13 mouse cellular contexts compared by ENCODE assay signal in genomic region chr6:125726408-125726807, GRCm38 (mm10). TPM values are rescaled to one million over a fixed set of nuclear protein-coding genes. Genes with fewer than 3 reads are reported as not detected.
DNase-seq lines count a peak whose midpoint lies in the region; ATAC-seq and TF ChIP-seq lines count a peak whose summit lies in the region.
"Had no signal": no experiment of that assay in that cellular context is flagged by ENCODE, and none has a peak within 500 bp of the region (broad histone marks: within the 10 kb centered on the region; RNA-seq: fewer than 3 reads in every experiment).

No protein-coding gene starts in this region.

- H3K4me1 ChIP-seq in heart, adult 2 months (ENCODE audit: control insufficient read depth, insufficient read depth, low read length): no peaks in the 10 kb centered on the region
- no peaks in the 10 kb centered on the region for H3K4me1 ChIP-seq in heart, embryonic 11.5 days (ENCODE audit: control insufficient read depth, insufficient read depth, low read length)
- no peaks in the 10 kb centered on the region for H3K4me1 ChIP-seq in lung, embryonic 14.5 days (ENCODE audit: insufficient read depth)
- H3K4me1 ChIP-seq in lung, adult 2 months (ENCODE audit: control insufficient read depth, insufficient read depth, low read length): no peaks in the 10 kb centered on the region
- H3K4me1 ChIP-seq in ES-E14 (ENCODE audit: control insufficient read depth in 2 of 2, insufficient read depth in 2 of 2, low read length in 2 of 2, poor library complexity in 1 of 2): no peaks in the 10 kb centered on the region

- intact Hi-C loops in heart, adult 2 months (cut with DNase I): no loop called here
- intact Hi-C loops in left cerebral cortex, postnatal 14 days (cut with DNase I): no loop called here

- H3K4me2 ChIP-seq in heart, embryonic 11.5 days: no peak overlapping the region
- no peak overlapping the region for H3K4me2 ChIP-seq in lung, embryonic 14.5 days
- H3K4me2 ChIP-seq: limb, embryonic 12.5 days had no signal

- no peaks in the 10 kb centered on the region for H3K79me2 ChIP-seq in heart, adult 2 months (replicated peaks; ENCODE audit: control insufficient read depth, insufficient read depth, low read length)

- no peak for TF ChIP-seq POLR2A in heart, adult 2 months (IDR thresholded peaks at IDR 0.05; ENCODE audit: insufficient read depth, low read depth, low read length)
- TF ChIP-seq POLR2A in lung, adult 2 months (IDR thresholded peaks at IDR 0.05; ENCODE audit: borderline replicate concordance, extremely low read depth, low read depth, low read length): no peak

- in situ Hi-C loops in ES-E14 (cut with MboI; ENCODE audit: low sequenced_read_pairs in 2 of 2, unreplicated experiment in 2 of 2): no loop called here

- H3K27ac ChIP-seq in heart, adult 2 months: no peak overlapping the region
- H3K27ac ChIP-seq in heart, embryonic 11.5 days (ENCODE audit: low read depth, low read length): no peak overlapping the region
- no peak overlapping the region for H3K27ac ChIP-seq in lung, embryonic 14.5 days (ENCODE audit: low read depth)
- H3K27ac ChIP-seq in ES-E14 (ENCODE audit: insufficient read depth, low read depth, low read length, poor library complexity, severe bottlenecking): no peak overlapping the region
- H3K27ac ChIP-seq: limb, embryonic 12.5 days had no signal

- H3K9me3 ChIP-seq in heart, embryonic 11.5 days (replicated peaks; ENCODE audit: control insufficient read depth, low read length): no peaks in the 10 kb centered on the region
- H3K9me3 ChIP-seq in lung, embryonic 14.5 days (ENCODE audit: low read depth, low read length): no peaks in the 10 kb centered on the region
- H3K9me3 ChIP-seq in ES-E14 (ENCODE audit: control insufficient read depth, insufficient read depth, low read depth, low read length): no peaks in the 10 kb centered on the region

- no peak overlapping the region for H3K9ac ChIP-seq in heart, adult 2 months (ENCODE audit: low read depth, low read length)
- H3K9ac ChIP-seq in heart, embryonic 11.5 days (ENCODE audit: low read depth, low read length): no peak overlapping the region
- no peak overlapping the region for H3K9ac ChIP-seq in lung, embryonic 14.5 days
- H3K9ac ChIP-seq in ES-E14 (ENCODE audit: insufficient read depth, low read depth, low read length, poor library complexity, severe bottlenecking): no peak overlapping the region
- H3K9ac ChIP-seq: limb, embryonic 12.5 days had no signal

- no peak overlapping the region for H3K4me3 ChIP-seq in heart, adult 2 months
- no peak overlapping the region for H3K4me3 ChIP-seq in heart, embryonic 11.5 days (ENCODE audit: low read depth, low read length)
- H3K4me3 ChIP-seq in lung, embryonic 14.5 days (ENCODE audit: low read depth, low read length): no peak overlapping the region
- no peak overlapping the region for H3K4me3 ChIP-seq in lung, adult 2 months (replicated peaks; ENCODE audit: extremely low read depth, low read depth, low read length)
- no peak overlapping the region for H3K4me3 ChIP-seq in ES-E14 (ENCODE audit: insufficient read depth in 1 of 2, low read depth in 1 of 2, low read length in 2 of 2, poor library complexity in 1 of 2, severe bottlenecking in 1 of 2)
- H3K4me3 ChIP-seq: limb, embryonic 12.5 days; myocyte had no signal

- 75% methylated on average over 2 of the region's 2 CpGs for WGBS in heart, adult 2 months
- 70% methylated on average over 2 of the region's 2 CpGs for WGBS in heart, embryonic 11.5 days (ENCODE audit: insufficient replicate concordance)
- WGBS in lung, embryonic 14.5 days: 76% methylated on average over 2 of the region's 2 CpGs
- 77% methylated on average over 2 of the region's 2 CpGs for whole genome bisulfite sequencing in lung, adult 2 months

- TF ChIP-seq CTCF in heart, adult 2 months (IDR thresholded peaks at IDR 0.05): peak; percentile 36; the same call in 1 of the 2 replicates
- TF ChIP-seq CTCF in lung, embryonic 14.5 days (IDR thresholded peaks at IDR 0.05; ENCODE audit: low read depth): peak; percentile 52; the same call in 1 of the 2 replicates
- TF ChIP-seq CTCF in lung, adult 2 months (IDR thresholded peaks at IDR 0.05; ENCODE audit: insufficient read depth, low read length): no peak

- no peak for DNase-seq in heart, adult 2 months
- no peak for DNase-seq in lung, embryonic 14.5 days
- no peak for DNase-seq in lung, adult 2 months
- peak; percentile 30 for DNase-seq in ES-E14 (ENCODE audit: low read depth, low spot score)
- peak; percentile 13 for DNase-seq in splenic B cell, adult 2 months (ENCODE audit: low read depth, low spot score)
- DNase-seq in right cerebral cortex, postnatal 14 days: no peak
- no peak for DNase-seq in left cerebral cortex, postnatal 14 days (ENCODE audit: low spot score in 2 of 2)
- DNase-seq: cerebellum, adult 8-10 months; heart, postnatal 4 days; kidney, adult 18-20 months had no signal

- ATAC-seq in heart, embryonic 11.5 days (replicated peaks; ENCODE audit: insufficient number of reproducible peaks, low FRiP score, low TSS enrichment): no peak
- ATAC-seq in lung, embryonic 14.5 days (ENCODE audit: insufficient read depth): no peak

- H3K27me3 ChIP-seq in heart, adult 2 months (ENCODE audit: control insufficient read depth, insufficient read depth, low read length): no peaks in the 10 kb centered on the region
- no peaks in the 10 kb centered on the region; the same call in 1 of the 2 replicates for H3K27me3 ChIP-seq in heart, embryonic 11.5 days (ENCODE audit: control insufficient read depth, insufficient read depth, low read length)
- no peaks in the 10 kb centered on the region for H3K27me3 ChIP-seq in lung, embryonic 14.5 days (ENCODE audit: insufficient read depth, low read length)
- H3K27me3 ChIP-seq in splenic B cell, adult 2 months (ENCODE audit: control insufficient read depth, insufficient read depth, low read length, poor library complexity, severe bottlenecking): no peaks in the 10 kb centered on the region

- H3K36me3 ChIP-seq in heart, adult 2 months (ENCODE audit: control insufficient read depth, insufficient read depth, low read length): no peaks in the 10 kb centered on the region
- no peaks in the 10 kb centered on the region for H3K36me3 ChIP-seq in heart, embryonic 11.5 days (ENCODE audit: control insufficient read depth, insufficient read depth, low read length)
- no peaks in the 10 kb centered on the region for H3K36me3 ChIP-seq in lung, embryonic 14.5 days (ENCODE audit: insufficient read depth)
- no peaks in the 10 kb centered on the region for H3K36me3 ChIP-seq in ES-E14 (ENCODE audit: control insufficient read depth, insufficient read depth, low read length, poor library complexity, severe bottlenecking)
- no peaks in the 10 kb centered on the region for H3K36me3 ChIP-seq in splenic B cell, adult 2 months (ENCODE audit: control insufficient read depth, insufficient read depth, low read length, poor library complexity, severe bottlenecking)
- H3K36me3 ChIP-seq: limb, embryonic 12.5 days had no signal

- TF ChIP-seq EP300 in heart, adult 2 months (IDR thresholded peaks at IDR 0.05; ENCODE audit: insufficient read depth, low read depth, low read length): no peak

TF ChIP-seq in ES-E14, 5 proteins besides CTCF, POLR2A, EP300 and RAD21:
- TF ChIP-seq ZNF384 (IDR thresholded peaks at IDR 0.05; ENCODE audit: low read depth, low read length) (no peak), MAFK (IDR thresholded peaks at IDR 0.05; ENCODE audit: insufficient read depth, low read depth, low read length) (no peak), CHD2 (IDR thresholded peaks at IDR 0.05; ENCODE audit: low read depth, low read length) (no peak), HCFC1 (IDR thresholded peaks at IDR 0.05; ENCODE audit: borderline replicate concordance, insufficient read depth, low read length) (no peak), ZC3H11A (IDR thresholded peaks at IDR 0.05; ENCODE audit: borderline replicate concordance, low read depth, low read length) (no peak)

RNA-seq across cellular contexts. Expression of gene Ano2, which starts 36.2 kb away (rescaled TPM):
- under 1 TPM in 1 of 2 experiments, not detected in 1; 0.30 TPM for total RNA-seq in heart, adult 2 months (2021)
- 0.08 TPM in 1 of 2 replicates, not detected in the other for polyA plus RNA-seq in heart, adult 2 months (2012; rRNA removed)
- 0.65 and 0.86 TPM in 2 replicates for polyA plus RNA-seq in heart, embryonic 11.5 days (2014; fragmentation: Nextera tagmentation; extraction: Ambion mirVana)
- polyA plus RNA-seq in lung, embryonic 14.5 days (2014; fragmentation: Nextera tagmentation; extraction: Ambion mirVana): 0.08 and 0.18 TPM in 2 replicates
- polyA plus RNA-seq in lung, adult 2 months (2012; rRNA removed): 0.03 and 0.28 TPM in 2 replicates
- 0.21 and 0.27 TPM in 2 replicates for total RNA-seq in ES-E14 (2012; rRNA removed)
- 1 to 10 TPM in 1 of 2 experiments, under 1 TPM in 1; 0.92 to 3.5 TPM for total RNA-seq in left cerebral cortex, postnatal 14 days (2021)
- polyA plus RNA-seq: limb, embryonic 12.5 days; myocyte had no signal

Comparison
In these comparisons a context has a peak if more than half of its experiments do, and no peak if none do; other contexts are left out.
1. DNase-seq: peak in ES-E14 (single experiment) and splenic B cell, adult 2 months (single experiment); none in heart, adult 2 months (0 of 2), lung, embryonic 14.5 days (single experiment), lung, adult 2 months (single experiment), right cerebral cortex, postnatal 14 days (single experiment) and left cerebral cortex, postnatal 14 days (0 of 2).